Mouse (Mus musculus) CH12.LX (cell line): ENCODE measurements around the gene Fxyd7.

Experiments
- CTCF ChIP-seq, 2 experiments: IDR thresholded peaks in 1 of 2; conservative IDR thresholded peaks in 1 of 2; 2 replicates each; pipeline ENCODE4 v1.5.1; 2011 to 2012; ENCODE audit warnings: low read depth in 2 of 2, low read length in 2 of 2, improper control_type of control experiment in 1 of 2, inconsistent platforms in 1 of 2, mild to moderate bottlenecking in 1 of 2, moderate library complexity in 1 of 2
- EP300 ChIP-seq: IDR thresholded peaks from 2 replicates; pipeline ENCODE4 v1.6.1; 2011; ENCODE audit warnings: low read length, improper control_type of control experiment

DNA sequence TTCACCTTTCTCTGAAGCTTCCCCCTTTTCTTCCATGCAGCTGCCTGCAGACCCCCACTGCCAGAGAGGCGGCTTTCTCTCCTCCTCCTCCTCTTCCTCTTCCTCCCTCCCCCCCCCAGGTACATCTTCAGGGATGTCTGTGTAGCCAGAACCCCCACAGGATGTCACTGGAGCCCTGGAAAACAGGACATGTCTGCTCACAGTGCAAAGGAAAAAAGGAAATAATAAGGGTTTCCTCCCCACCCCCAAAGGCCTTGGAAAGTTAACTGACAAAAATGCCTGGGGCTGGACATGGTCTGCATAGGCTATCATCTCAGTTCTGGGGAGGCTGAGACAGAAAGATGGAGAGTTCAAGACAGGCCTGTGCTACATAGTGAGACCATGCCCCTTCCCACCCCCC is 29.8 kb upstream of the Fxyd7 start:
- TF ChIP-seq CTCF (conservative IDR thresholded peaks at IDR 0.05 in 1 of 2, IDR thresholded peaks at IDR 0.05 in 1 of 2; ENCODE audit: low read depth in 2 of 2, low read length in 2 of 2) (no peak), EP300 (no peak)
